Mouse (Mus musculus) midbrain, embryonic 14.5 days (tissue): Measurements from ENCODE around the gene Nsmce4a. TPM values are rescaled to one million over a fixed set of nuclear protein-coding genes. Genes with fewer than 3 reads are reported as not detected.
"Not testable (repeated sequence)": the region's sequence is repeated elsewhere in the genome, so short reads cannot be mapped to it uniquely, and the experiment has no call there.

ENCODE experiments used
- ATAC-seq: fragments of 200-750 bp; cut with Nextera tagmentation; 2 replicates; pipeline ENCODE4 v1.8.0; 2017; ENCODE audit warnings: moderate number of reproducible peaks, moderate library complexity; ENCODE audit not compliant: low FRiP score, low TSS enrichment
- DNase-seq: peaks from one replicate; pipeline ENCODE4 v3.0.0-alpha.2; 2015
- H3K27ac ChIP-seq: fragments of 300-500 bp; sonication (generic); replicated peaks from 2 replicates; pipeline ENCODE4 v1.5.1; 2014; ENCODE audit warnings: mild to moderate bottlenecking, low read depth, low read length, moderate library complexity
- H3K27me3 ChIP-seq: fragments of 300-500 bp; sonication (generic); 2 replicates; pipeline ENCODE4 v1.6.1; 2014; ENCODE audit warnings: low read length, control low read depth, mixed read lengths; ENCODE audit not compliant: control insufficient read depth, insufficient read depth
- H3K36me3 ChIP-seq: fragments of 300-500 bp; sonication (generic); 2 replicates; pipeline ENCODE4 v1.6.1; 2014; ENCODE audit warnings: low read length, control low read depth; ENCODE audit not compliant: control insufficient read depth, insufficient read depth
- H3K4me1 ChIP-seq: fragments of 300-500 bp; sonication (generic); 2 replicates; pipeline ENCODE4 v1.6.1; 2014; ENCODE audit warnings: mild to moderate bottlenecking, antibody characterized with exemption, low read length, control low read depth; ENCODE audit not compliant: control insufficient read depth, insufficient read depth
- H3K4me2 ChIP-seq: fragments of 300-500 bp; sonication (generic); 2 replicates; pipeline ENCODE4 v1.6.1; 2014; ENCODE audit warnings: mild to moderate bottlenecking, low read length, moderate library complexity
- H3K4me3 ChIP-seq: fragments of 300-500 bp; sonication (generic); replicated peaks from 2 replicates; pipeline ENCODE4 v1.5.1; 2014; ENCODE audit warnings: low read depth, low read length
- H3K9ac ChIP-seq: fragments of 300-500 bp; sonication (generic); replicated peaks from 2 replicates; pipeline ENCODE4 v1.6.1; 2014; ENCODE audit warnings: mild to moderate bottlenecking, low read length, moderate library complexity
- H3K9me3 ChIP-seq: fragments of 300-500 bp; sonication (generic); 2 replicates; pipeline ENCODE4 v1.6.1; 2016; ENCODE audit warnings: low read length, control low read depth, mixed read lengths; ENCODE audit not compliant: control insufficient read depth
- WGBS: fragments of 180-500 bp; shearing (Covaris S2); extraction: QIAGEN DNeasy Blood & Tissue Kit; methylation state at CpG from one replicate; pipeline ENCODE4 v1.1.7; 2014; 5-methylcytosine and 5-hydroxymethylcytosine counted together
- polyA plus RNA-seq: library from polyadenylated mRNA; unstranded; fragments of >200 nt; fragmentation: Nextera tagmentation; extraction: Ambion mirVana; gene quantifications from 2 replicates; pipeline ENCODE4 v1.2.1, GENCODE M21; 2014

The Nsmce4a gene
- polyA plus RNA-seq, 1 experiment from 2014 or later = 114 TPM

DNA sequence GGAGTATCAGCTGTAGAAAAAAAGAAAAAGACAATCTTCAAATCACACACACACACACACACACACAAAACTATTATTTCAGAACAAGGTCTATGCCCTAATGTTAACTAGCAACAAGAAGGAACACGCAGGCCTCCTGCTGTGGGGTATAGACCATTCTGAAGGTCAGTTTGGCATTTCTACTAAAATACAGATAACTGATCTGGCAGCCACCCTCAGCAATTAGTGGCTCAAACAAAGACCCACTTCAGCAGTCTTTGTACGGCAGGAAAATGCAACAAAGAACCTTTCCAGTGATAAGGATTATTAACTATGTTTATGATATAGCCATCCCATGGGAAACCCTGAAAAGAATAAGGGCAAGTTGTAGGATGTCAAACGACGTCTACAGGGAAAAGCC, 35.9 kb downstream of the Nsmce4a start:
- ATAC-seq (no peak), DNase-seq (no peak)
- Histone ChIP-seq H3K4me2 (no peak overlapping the region), H3K9me3 (no peaks in the 10 kb centered on the region), H3K27ac (no peak overlapping the region), H3K36me3 (peaks cover 74% of the 10 kb centered on the region), H3K27me3 (no peaks in the 10 kb centered on the region), H3K4me3 (no peak overlapping the region), H3K9ac (no peak overlapping the region), H3K4me1 (no peaks in the 10 kb centered on the region)
- WGBS = 93% methylated on average over 4 of the region's 4 CpGs

- Histone ChIP-seq H3K4me1 (no peaks in the 10 kb centered on the region), H3K4me2 (no peak overlapping the region), H3K27me3 (no peaks in the 10 kb centered on the region), H3K9me3 (no peaks in the 10 kb centered on the region), H3K9ac (no peak overlapping the region), H3K36me3 (peaks cover 69% of the 10 kb centered on the region), H3K27ac (no peak overlapping the region), H3K4me3 (no peak overlapping the region)
- DNase-seq (peak; percentile 17), ATAC-seq (no peak)
- 93% methylated on average over 4 of the region's 4 CpGs for WGBS
Observed at GRCm38 (mm10) chr7:130535174-130535573, 37.7 kb downstream of the Nsmce4a start.

DNA sequence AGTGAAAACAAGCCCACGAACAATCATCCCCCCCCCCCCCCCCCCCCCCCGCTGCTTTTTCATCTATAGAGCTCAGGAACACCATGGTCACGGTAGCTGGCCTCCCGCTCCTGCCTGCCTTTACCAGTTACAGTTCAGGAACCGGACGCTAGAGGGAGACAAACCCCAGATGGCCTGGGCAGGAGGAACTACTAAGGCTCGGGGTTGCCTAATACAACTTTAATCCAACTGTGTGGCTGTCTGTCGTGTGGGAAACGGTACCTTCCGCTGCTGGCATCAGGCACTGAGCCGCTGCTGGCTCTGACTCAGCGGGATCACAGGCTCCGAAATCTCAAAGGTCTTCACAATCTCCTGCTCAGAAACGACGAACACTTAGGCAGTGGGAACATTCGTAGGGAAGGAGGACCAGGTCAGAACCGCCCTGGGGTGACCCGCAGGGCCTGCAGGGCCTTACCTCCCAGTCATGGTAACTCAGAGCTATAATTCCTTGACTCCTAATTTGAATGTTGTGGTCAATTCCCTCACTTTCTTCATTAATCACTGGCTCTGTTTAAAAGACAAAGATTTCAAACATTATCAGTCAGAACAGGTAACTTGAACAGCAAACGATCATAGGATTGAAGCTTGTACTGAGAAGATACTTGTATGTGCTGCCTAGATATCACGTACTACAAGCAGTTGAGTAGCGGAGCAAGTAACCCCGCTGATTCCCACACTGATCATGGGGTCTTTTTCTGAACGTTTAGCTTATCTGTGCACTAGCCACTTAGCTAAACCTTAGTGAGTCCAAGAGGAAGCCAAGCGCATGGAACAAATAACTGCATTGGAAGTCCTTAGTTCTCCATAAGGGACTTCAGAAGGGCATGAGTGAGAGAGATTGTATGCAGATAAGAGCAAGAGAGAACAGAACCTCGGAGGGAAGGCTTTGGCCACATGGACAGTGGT, 39.3 kb downstream of the Nsmce4a start:
- WGBS = 43% methylated on average over 25 of the region's 25 CpGs
- no peaks in the 10 kb centered on the region for H3K4me1 ChIP-seq
- no peaks in the 10 kb centered on the region for H3K27me3 ChIP-seq
- ATAC-seq (no peak; the same call in 1 of the 2 replicates), DNase-seq (peak; percentile 91)
- H3K9ac ChIP-seq = no peak overlapping the region
- H3K9me3 ChIP-seq = no peaks in the 10 kb centered on the region
- no peak overlapping the region for H3K4me2 ChIP-seq
- H3K27ac ChIP-seq = no peak overlapping the region
- no peak overlapping the region for H3K4me3 ChIP-seq
- H3K36me3 ChIP-seq = peaks cover 54% of the 10 kb centered on the region

GRCm38 (mm10) chr7:130531138-130531537, 41.8 kb downstream of the Nsmce4a start:
- H3K9me3 ChIP-seq, H3K9ac ChIP-seq, H3K4me2 ChIP-seq, DNase-seq, H3K4me1 ChIP-seq, H3K27me3 ChIP-seq, ATAC-seq, H3K4me3 ChIP-seq, H3K27ac ChIP-seq: not testable (repeated sequence)
- WGBS = 97% methylated on average over 14 of the region's 15 CpGs
- H3K36me3 ChIP-seq = peaks cover 29% of the 10 kb centered on the region

- Histone ChIP-seq H3K27ac (no peak overlapping the region), H3K36me3 (peaks cover 12% of the 10 kb centered on the region)
- 90% methylated on average over 9 of the region's 9 CpGs for WGBS
Observed at GRCm38 (mm10) chr7:130527306-130527705, 45.6 kb downstream of the Nsmce4a start.

GRCm38 (mm10) chr7:130523451-130523850, 49.5 kb downstream of the Nsmce4a start:
- Histone ChIP-seq H3K27ac (no peak overlapping the region), H3K9me3 (no peaks in the 10 kb centered on the region), H3K4me3 (no peak overlapping the region), H3K4me1 (peaks cover 2% of the 10 kb centered on the region), H3K36me3 (no peaks in the 10 kb centered on the region), H3K27me3 (no peaks in the 10 kb centered on the region), H3K4me2 (no peak overlapping the region), H3K9ac (no peak overlapping the region)
- 94% methylated on average over 8 of the region's 8 CpGs for WGBS
- no peak for ATAC-seq
- DNase-seq = no peak

More at GRCm38 (mm10) chr7:130527306-130527705, 45.6 kb downstream of the Nsmce4a start:
- Histone ChIP-seq H3K9me3 (no peaks in the 10 kb centered on the region), H3K4me3 (no peak overlapping the region), H3K27me3 (no peaks in the 10 kb centered on the region), H3K4me1 (no peaks in the 10 kb centered on the region), H3K4me2 (no peak overlapping the region), H3K9ac (no peak overlapping the region)
- no peak for ATAC-seq
- no peak for DNase-seq

DNA sequence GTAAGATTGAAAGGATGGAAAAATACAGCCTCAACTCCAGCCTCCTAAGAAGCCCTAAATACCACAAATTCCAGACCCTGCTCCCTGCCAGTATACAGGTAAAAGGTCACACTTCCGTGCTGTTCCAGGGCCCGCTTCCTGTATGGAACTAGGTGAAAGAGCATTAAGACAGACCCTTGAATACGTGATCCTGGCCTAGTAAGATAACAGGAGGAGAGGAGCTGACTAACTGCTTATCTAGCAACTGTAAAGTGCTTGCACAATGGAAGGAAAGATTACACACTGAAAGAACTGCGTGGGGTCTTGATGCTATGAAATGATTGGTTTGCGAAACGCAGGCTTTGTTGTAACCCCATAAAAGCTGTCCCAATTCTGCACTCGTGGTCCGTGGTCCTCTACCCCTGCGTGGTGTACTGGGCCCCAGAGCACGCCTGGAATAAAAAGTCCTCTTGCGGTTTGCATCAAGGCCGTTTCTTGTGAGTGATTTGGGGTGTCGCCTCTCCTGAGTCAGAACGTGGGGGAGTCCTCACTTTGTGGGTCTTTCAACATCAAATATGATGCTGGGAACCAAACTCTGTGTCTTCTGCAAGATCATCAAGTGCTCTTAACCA, 52.0 kb downstream of the Nsmce4a start:
- DNase-seq (no peak), ATAC-seq (no peak)
- Histone ChIP-seq H3K9me3 (no peaks in the 10 kb centered on the region), H3K27me3 (no peaks in the 10 kb centered on the region), H3K27ac (no peak overlapping the region), H3K4me1 (peaks cover 16% of the 10 kb centered on the region), H3K9ac (no peak overlapping the region), H3K36me3 (no peaks in the 10 kb centered on the region), H3K4me2 (no peak overlapping the region), H3K4me3 (no peak overlapping the region)
- 96% methylated on average over 14 of the region's 14 CpGs for WGBS

GRCm38 (mm10) chr7:130520049-130520425, 52.9 kb downstream of the Nsmce4a start, which contains the start of gene Ate1:
TSS of gene Ate1 (minus strand) at chr7:130520369.
- Histone ChIP-seq H3K4me3 (peak within 1 kb of the TSS; percentile 89), H3K36me3 (no peaks in the 10 kb centered on the region), H3K4me2 (peak within 1 kb of the TSS; percentile 77), H3K27me3 (no peaks in the 10 kb centered on the region), H3K4me1 (peaks cover 16% of the 10 kb centered on the region), H3K9ac (peak within 1 kb of the TSS; percentile 95), H3K27ac (peak within 1 kb of the TSS; percentile 98), H3K9me3 (no peaks in the 10 kb centered on the region)
- 21% methylated on average over 20 of the region's 20 CpGs for WGBS
- DNase-seq (no peak), ATAC-seq (no peak)
